Mouse (Mus musculus): ENCODE data around the gene Coq5. TPM values are rescaled to one million over a fixed set of nuclear protein-coding genes. Genes with fewer than 3 reads are reported as not detected.

Coq5 gene
- polyA plus RNA-seq, 1 experiment from 2014 or later, result 61.4 TPM

DNA sequence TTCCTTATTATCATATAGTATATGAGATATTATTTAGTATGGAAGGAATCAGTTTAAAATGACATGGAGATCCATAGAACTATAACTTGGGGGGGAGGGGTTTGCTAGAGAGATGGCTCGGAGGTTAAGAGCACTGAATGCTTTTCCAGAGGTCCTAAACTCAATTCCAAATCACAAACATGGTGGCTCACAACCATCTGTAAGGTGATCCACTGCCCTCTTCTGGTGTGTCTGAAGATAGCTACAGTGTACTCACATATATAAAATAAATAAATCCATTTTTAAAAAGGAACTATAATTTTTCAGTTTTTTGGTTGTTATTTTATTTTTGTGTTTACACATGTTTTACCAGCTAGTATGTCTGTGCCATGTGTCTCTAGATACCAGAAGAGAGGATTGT lies 5.1 kb upstream of the Coq5 start:
- Histone ChIP-seq H3K9ac (ENCODE audit: low read depth, low read length) (no peak overlapping the region), H3K4me1 (ENCODE audit: control insufficient read depth, insufficient read depth, low read depth, low read length) (peaks cover 25% of the 10 kb centered on the region), H3K27me3 (replicated peaks; ENCODE audit: control insufficient read depth, insufficient read depth, low read length) (no peaks in the 10 kb centered on the region), H3K4me3 (ENCODE audit: low read length) (no peak overlapping the region), H3K9me3 (ENCODE audit: control insufficient read depth, low read length) (no peaks in the 10 kb centered on the region), H3K4me2 (ENCODE audit: low read length) (no peak overlapping the region), H3K36me3 (ENCODE audit: control insufficient read depth, insufficient read depth, low read length) (0 out of 2 replicates have a peak, but pooled peaks cover 2% of the 10 kb centered on the region), H3K27ac (ENCODE audit: low read depth, low read length) (no peak overlapping the region)
- WGBS, result 83% methylated on average over 1 of the region's 1 CpGs
- ATAC-seq, result no peak

DNA sequence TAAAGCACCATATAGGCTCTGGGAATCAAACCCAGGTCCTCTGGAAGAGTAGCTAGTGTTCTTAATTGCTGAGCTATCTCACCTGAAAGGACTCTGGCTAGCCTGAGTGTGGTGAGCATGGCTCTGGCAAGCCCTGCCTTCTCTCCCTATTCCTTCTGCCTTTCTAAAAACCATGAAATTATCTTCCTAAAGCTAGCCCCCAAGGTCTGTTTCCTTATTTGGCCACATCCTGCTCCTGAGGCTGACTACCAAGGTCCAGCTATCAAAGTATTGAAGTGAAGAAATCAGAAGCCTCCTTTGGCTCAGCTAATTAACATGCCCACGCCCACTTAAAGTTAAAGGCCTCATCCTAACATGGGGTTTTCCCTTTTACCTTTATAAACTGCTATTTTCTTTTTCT lies 4.7 kb upstream of the Coq5 start:
- no peaks in the 10 kb centered on the region for H3K9me3 ChIP-seq (ENCODE audit: control insufficient read depth, low read length)
- H3K4me3 ChIP-seq (ENCODE audit: low read length), result no peak overlapping the region
- H3K36me3 ChIP-seq (ENCODE audit: control insufficient read depth, insufficient read depth, low read length), result 0 out of 2 replicates have a peak, but pooled peaks cover 2% of the 10 kb centered on the region
- ATAC-seq, result no peak
- WGBS, result 93% methylated on average over 1 of the region's 1 CpGs
- peaks cover 21% of the 10 kb centered on the region for H3K4me1 ChIP-seq (ENCODE audit: control insufficient read depth, insufficient read depth, low read depth, low read length)
- no peak overlapping the region for H3K4me2 ChIP-seq (ENCODE audit: low read length)
- no peaks in the 10 kb centered on the region for H3K27me3 ChIP-seq (replicated peaks; ENCODE audit: control insufficient read depth, insufficient read depth, low read length)
- H3K27ac ChIP-seq (ENCODE audit: low read depth, low read length), result no peak overlapping the region
- no peak overlapping the region for H3K9ac ChIP-seq (ENCODE audit: low read depth, low read length)

DNA sequence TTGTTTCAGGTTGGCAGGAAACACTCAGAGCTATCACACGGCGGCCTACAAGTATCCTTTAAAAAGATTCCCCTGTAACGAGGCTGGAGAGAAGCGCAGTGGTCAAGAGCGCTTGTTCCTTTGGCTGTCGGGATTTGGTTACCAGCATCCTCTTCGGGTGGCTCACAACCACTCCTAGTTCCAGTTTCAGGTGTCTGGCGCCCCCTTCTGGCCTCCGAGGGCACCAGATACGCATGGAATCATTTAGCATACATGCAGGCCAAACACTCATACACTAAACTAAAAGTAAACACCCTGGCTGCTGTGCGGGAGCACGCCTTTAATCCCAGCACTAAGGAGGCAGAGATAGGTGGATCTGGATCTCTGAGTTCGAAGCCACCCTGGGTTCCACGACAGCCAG lies 3.5 kb upstream of the Coq5 start:
- Histone ChIP-seq H3K9me3 (ENCODE audit: control insufficient read depth, low read length) (no peaks in the 10 kb centered on the region), H3K27ac (ENCODE audit: low read depth, low read length) (no peak overlapping the region), H3K9ac (ENCODE audit: low read depth, low read length) (no peak overlapping the region), H3K4me2 (ENCODE audit: low read length) (no peak overlapping the region), H3K4me3 (ENCODE audit: low read length) (no peak overlapping the region), H3K4me1 (ENCODE audit: control insufficient read depth, insufficient read depth, low read depth, low read length) (peaks cover 14% of the 10 kb centered on the region), H3K36me3 (ENCODE audit: control insufficient read depth, insufficient read depth, low read length) (no peaks in the 10 kb centered on the region), H3K27me3 (replicated peaks; ENCODE audit: control insufficient read depth, insufficient read depth, low read length) (no peaks in the 10 kb centered on the region)
- ATAC-seq, result no peak
- 32% methylated on average over 14 of the region's 14 CpGs for WGBS

DNA sequence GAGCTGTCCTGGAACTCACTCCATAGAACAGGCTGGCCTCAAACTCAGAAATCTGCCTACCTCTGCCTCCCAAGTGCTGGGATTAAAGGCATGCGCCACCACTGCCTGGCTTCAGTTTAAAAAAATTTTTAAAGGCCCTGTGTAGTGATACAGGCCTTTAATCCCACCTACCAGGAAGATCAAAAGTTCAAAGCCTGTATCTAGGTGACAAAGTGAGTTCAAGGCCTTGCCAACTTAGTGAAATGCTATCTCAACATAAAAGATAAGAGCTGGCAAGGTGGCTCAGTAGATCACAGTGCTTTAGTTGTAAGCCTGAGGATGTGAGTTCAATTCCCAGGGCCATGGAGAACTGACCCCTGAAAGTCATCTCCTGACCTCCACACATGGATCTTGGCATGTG lies 1.4 kb upstream of the Coq5 start:
- no peak overlapping the region for H3K4me2 ChIP-seq (ENCODE audit: low read length)
- peaks cover 10% of the 10 kb centered on the region for H3K4me1 ChIP-seq (ENCODE audit: control insufficient read depth, insufficient read depth, low read depth, low read length)
- WGBS, result 73% methylated on average over 1 of the region's 1 CpGs
- H3K9me3 ChIP-seq (ENCODE audit: control insufficient read depth, low read length), result no peaks in the 10 kb centered on the region
- H3K4me3 ChIP-seq (ENCODE audit: low read length), result no peak overlapping the region
- H3K27me3 ChIP-seq (replicated peaks; ENCODE audit: control insufficient read depth, insufficient read depth, low read length), result no peaks in the 10 kb centered on the region
- H3K9ac ChIP-seq (ENCODE audit: low read depth, low read length), result no peak overlapping the region
- no peaks in the 10 kb centered on the region for H3K36me3 ChIP-seq (ENCODE audit: control insufficient read depth, insufficient read depth, low read length)
- no peak for ATAC-seq
- no peak overlapping the region for H3K27ac ChIP-seq (ENCODE audit: low read depth, low read length)

DNA sequence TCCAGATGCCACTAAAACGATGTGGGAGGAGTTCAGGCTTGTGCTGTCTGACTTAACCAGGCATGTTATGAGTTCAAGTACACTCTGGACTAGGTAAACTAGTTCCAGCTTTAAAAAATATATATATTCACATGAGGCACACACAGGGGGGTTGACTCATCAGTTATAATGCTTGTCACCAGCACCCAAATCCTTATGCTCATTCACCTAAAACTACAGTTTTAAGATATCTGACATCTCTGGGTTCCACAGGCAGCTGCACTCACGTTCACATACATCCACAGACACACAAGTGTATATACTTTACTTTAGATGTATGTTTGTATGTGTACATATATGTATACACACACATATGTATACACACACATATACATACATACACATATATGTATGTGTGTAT lies 681 bp upstream of the Coq5 start:
- H3K9me3 ChIP-seq (ENCODE audit: control insufficient read depth, low read length), result no peaks in the 10 kb centered on the region
- H3K27me3 ChIP-seq (replicated peaks; ENCODE audit: control insufficient read depth, insufficient read depth, low read length), result no peaks in the 10 kb centered on the region
- H3K4me3 ChIP-seq (ENCODE audit: low read length), result no peak overlapping the region
- no peak overlapping the region for H3K27ac ChIP-seq (ENCODE audit: low read depth, low read length)
- H3K36me3 ChIP-seq (ENCODE audit: control insufficient read depth, insufficient read depth, low read length), result peaks cover 6% of the 10 kb centered on the region
- ATAC-seq, result no peak
- no peak overlapping the region for H3K4me2 ChIP-seq (ENCODE audit: low read length)
- no peak overlapping the region for H3K9ac ChIP-seq (ENCODE audit: low read depth, low read length)
- WGBS, result 73% methylated on average over 2 of the region's 2 CpGs
- H3K4me1 ChIP-seq (ENCODE audit: control insufficient read depth, insufficient read depth, low read depth, low read length), result peaks cover 5% of the 10 kb centered on the region

DNA sequence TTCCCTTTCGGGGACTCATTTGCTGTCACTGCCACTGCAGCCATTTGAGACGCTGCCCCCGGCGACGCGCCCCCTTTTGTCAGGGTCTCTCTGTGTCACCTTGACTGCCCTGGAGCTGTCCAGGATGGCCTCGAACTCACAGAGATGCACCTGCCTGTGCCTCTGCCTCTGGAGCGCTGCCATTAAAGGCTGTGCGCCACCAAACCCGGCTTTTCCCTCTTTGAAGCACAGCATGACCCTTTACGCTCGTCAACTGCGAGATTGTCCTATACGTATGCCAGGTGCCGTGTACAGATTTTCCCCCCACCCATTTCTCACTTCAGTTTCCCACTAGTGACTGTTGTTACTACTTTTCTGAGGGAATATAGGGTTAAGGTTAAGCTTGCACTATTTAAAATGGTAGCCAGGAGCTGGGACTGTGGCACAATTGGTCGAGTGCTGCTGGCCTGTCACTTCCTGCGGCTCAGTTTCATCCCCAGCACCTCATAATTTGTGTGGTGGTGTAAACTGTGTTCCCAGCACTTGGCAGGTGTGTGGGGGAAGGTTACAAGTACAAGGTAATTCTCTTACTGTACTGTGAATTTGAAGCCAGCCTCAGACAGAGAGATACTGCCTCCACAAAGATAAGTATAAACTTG lies 703 bp downstream of the Coq5 start:
- no peak for ATAC-seq

DNA sequence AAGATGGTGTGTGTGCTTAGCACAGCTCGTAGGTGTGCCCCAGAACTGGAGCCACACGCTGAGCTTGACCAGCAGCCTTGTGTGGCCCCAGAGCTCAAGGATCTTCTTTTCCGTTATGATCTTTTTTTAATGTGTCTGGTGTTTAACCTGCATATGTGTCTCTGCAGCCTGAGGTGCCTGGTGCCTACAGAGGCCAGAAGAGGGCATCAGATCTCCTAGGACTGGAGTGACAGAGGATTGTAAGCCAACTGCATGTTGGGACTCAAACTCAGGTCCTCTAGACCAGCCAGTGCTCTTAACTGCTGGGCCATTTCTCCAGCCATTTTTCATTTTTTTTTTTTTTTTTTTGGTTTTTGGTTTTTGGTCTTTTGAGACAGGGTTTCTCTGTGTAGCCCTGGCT lies 5.3 kb downstream of the Coq5 start:
- H3K27ac ChIP-seq (ENCODE audit: low read depth, low read length), result no peak overlapping the region
- ATAC-seq, result no peak
- peaks cover 5% of the 10 kb centered on the region for H3K4me1 ChIP-seq (ENCODE audit: control insufficient read depth, insufficient read depth, low read depth, low read length)
- H3K9ac ChIP-seq (ENCODE audit: low read depth, low read length), result no peak overlapping the region
- WGBS, result 96% methylated on average over 3 of the region's 3 CpGs
- no peaks in the 10 kb centered on the region for H3K27me3 ChIP-seq (replicated peaks; ENCODE audit: control insufficient read depth, insufficient read depth, low read length)
- H3K4me2 ChIP-seq (ENCODE audit: low read length), result no peak overlapping the region
- no peak overlapping the region for H3K4me3 ChIP-seq (ENCODE audit: low read length)
- H3K9me3 ChIP-seq (ENCODE audit: control insufficient read depth, low read length), result no peaks in the 10 kb centered on the region
- peaks cover 24% of the 10 kb centered on the region for H3K36me3 ChIP-seq (ENCODE audit: control insufficient read depth, insufficient read depth, low read length)

More for the DNA sequence above, 703 bp downstream of the Coq5 start:
- 8% methylated on average over 17 of the region's 17 CpGs for WGBS
- peak overlapping the region; percentile 91 for H3K4me2 ChIP-seq (ENCODE audit: low read length)
- no peak overlapping the region for H3K27ac ChIP-seq (ENCODE audit: low read depth, low read length)
- peaks cover 5% of the 10 kb centered on the region for H3K4me1 ChIP-seq (ENCODE audit: control insufficient read depth, insufficient read depth, low read depth, low read length)
- peak overlapping the region; percentile 56 for H3K4me3 ChIP-seq (ENCODE audit: low read length)
- H3K9ac ChIP-seq (ENCODE audit: low read depth, low read length), result peak overlapping the region; percentile 75
- no peaks in the 10 kb centered on the region for H3K9me3 ChIP-seq (ENCODE audit: control insufficient read depth, low read length)
- H3K27me3 ChIP-seq (replicated peaks; ENCODE audit: control insufficient read depth, insufficient read depth, low read length), result no peaks in the 10 kb centered on the region
- H3K36me3 ChIP-seq (ENCODE audit: control insufficient read depth, insufficient read depth, low read length), result peaks cover 10% of the 10 kb centered on the region

DNA sequence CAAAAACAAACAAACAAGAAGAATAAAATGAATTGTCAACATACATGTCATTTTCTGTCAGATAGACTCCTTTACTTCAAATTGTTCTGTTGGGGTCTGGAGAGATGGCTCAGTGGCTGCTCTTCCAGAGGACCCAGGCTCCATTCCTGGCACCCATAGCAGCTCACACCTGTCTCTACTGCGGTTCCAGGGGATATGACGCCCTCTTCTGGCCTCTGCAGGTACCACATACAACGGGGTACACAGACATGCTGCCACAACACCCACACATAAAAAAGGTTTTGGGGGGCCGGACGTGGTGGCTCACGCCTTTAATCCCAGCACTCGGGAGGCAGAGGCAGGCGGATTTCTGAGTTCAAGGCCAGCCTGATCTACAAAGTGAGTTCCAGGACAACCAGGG lies 14.7 kb downstream of the Coq5 start:
- H3K27me3 ChIP-seq (replicated peaks; ENCODE audit: control insufficient read depth, insufficient read depth, low read length), result no peaks in the 10 kb centered on the region
- no peak overlapping the region for H3K9ac ChIP-seq (ENCODE audit: low read depth, low read length)
- 93% methylated on average over 8 of the region's 8 CpGs for WGBS
- peaks cover 12% of the 10 kb centered on the region for H3K4me1 ChIP-seq (ENCODE audit: control insufficient read depth, insufficient read depth, low read depth, low read length)
- ATAC-seq, result no peak
- no peak overlapping the region for H3K27ac ChIP-seq (ENCODE audit: low read depth, low read length)
- no peak overlapping the region for H3K4me3 ChIP-seq (ENCODE audit: low read length)
- no peaks in the 10 kb centered on the region for H3K9me3 ChIP-seq (ENCODE audit: control insufficient read depth, low read length)
- H3K4me2 ChIP-seq (ENCODE audit: low read length), result no peak overlapping the region
- H3K36me3 ChIP-seq (ENCODE audit: control insufficient read depth, insufficient read depth, low read length), result peaks cover 25% of the 10 kb centered on the region

DNA sequence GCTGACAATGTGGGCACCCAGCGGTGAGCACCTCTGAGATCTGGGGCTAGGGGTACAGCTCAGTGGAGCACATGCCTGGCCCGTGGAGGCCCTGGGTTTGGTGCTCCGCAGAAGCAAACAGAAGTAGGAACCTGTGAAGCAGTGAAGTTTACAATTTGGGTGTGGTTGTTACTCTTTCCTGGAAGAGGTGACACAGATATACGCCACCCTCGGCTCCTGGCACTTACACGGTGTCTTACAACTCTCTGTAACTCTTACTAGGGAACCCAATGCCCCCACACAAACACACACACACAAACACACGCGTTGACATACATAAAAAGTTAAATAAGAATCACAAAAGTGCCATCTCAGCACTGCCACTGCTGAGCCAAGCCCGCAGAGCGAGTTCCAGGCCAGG lies 16.9 kb downstream of the Coq5 start:
- peaks cover 20% of the 10 kb centered on the region for H3K36me3 ChIP-seq (ENCODE audit: control insufficient read depth, insufficient read depth, low read length)
- H3K4me2 ChIP-seq (ENCODE audit: low read length), result no peak overlapping the region
- no peak for ATAC-seq
- H3K4me1 ChIP-seq (ENCODE audit: control insufficient read depth, insufficient read depth, low read depth, low read length), result peaks cover 15% of the 10 kb centered on the region
- H3K27me3 ChIP-seq (replicated peaks; ENCODE audit: control insufficient read depth, insufficient read depth, low read length), result no peaks in the 10 kb centered on the region
- H3K9ac ChIP-seq (ENCODE audit: low read depth, low read length), result no peak overlapping the region
- 81% methylated on average over 10 of the region's 10 CpGs for WGBS
- no peaks in the 10 kb centered on the region for H3K9me3 ChIP-seq (ENCODE audit: control insufficient read depth, low read length)
- H3K27ac ChIP-seq (ENCODE audit: low read depth, low read length), result no peak overlapping the region
- H3K4me3 ChIP-seq (ENCODE audit: low read length), result no peak overlapping the region
